Mouse (Mus musculus): Measurements from ENCODE around the gene 4930544D05Rik.

Gene 4930544D05Rik

GRCm38 (mm10) chr11:70579710-70580357 is 35.8 kb upstream of the 4930544D05Rik start:
- Histone ChIP-seq H3K9me3 (ENCODE audit: low read length) (no peaks in the 10 kb centered on the region), H3K27me3 (ENCODE audit: insufficient read depth, low read length) (no peaks in the 10 kb centered on the region), H3K4me3 (replicated peaks; ENCODE audit: low read length) (no peak overlapping the region), H3K36me3 (ENCODE audit: insufficient read depth, low read length) (no peaks in the 10 kb centered on the region; the same call in 1 of the 2 replicates), H3K4me1 (replicated peaks; ENCODE audit: low read depth, low read length) (peaks cover 57% of the 10 kb centered on the region)
- TF ChIP-seq CTCF (conservative IDR thresholded peaks at IDR 0.05; ENCODE audit: low read length) (no peak), POU5F1 (IDR thresholded peaks at IDR 0.05; ENCODE audit: borderline replicate concordance, low read length) (no peak), NANOG (IDR thresholded peaks at IDR 0.05; ENCODE audit: borderline replicate concordance, low read length) (no peak)

GRCm38 (mm10) chr11:70580358-70580720 is 35.3 kb upstream of the 4930544D05Rik start:
- peaks cover 61% of the 10 kb centered on the region for H3K4me1 ChIP-seq (replicated peaks; ENCODE audit: low read depth, low read length)
- TF ChIP-seq CTCF (conservative IDR thresholded peaks at IDR 0.05; ENCODE audit: low read length) (no peak), NANOG (IDR thresholded peaks at IDR 0.05; ENCODE audit: borderline replicate concordance, low read length) (no peak)

GRCm38 (mm10) chr11:70580921-70581320 is 34.7 kb upstream of the 4930544D05Rik start:
- Histone ChIP-seq H3K9me3 (ENCODE audit: low read length) (no peaks in the 10 kb centered on the region), H3K27me3 (ENCODE audit: insufficient read depth, low read length) (no peaks in the 10 kb centered on the region), H3K36me3 (ENCODE audit: insufficient read depth, low read length) (no peaks in the 10 kb centered on the region; the same call in 1 of the 2 replicates), H3K4me1 (replicated peaks; ENCODE audit: low read depth, low read length) (peaks cover 66% of the 10 kb centered on the region), H3K4me3 (replicated peaks; ENCODE audit: low read length) (no peak overlapping the region)
- no peak for TF ChIP-seq CTCF (conservative IDR thresholded peaks at IDR 0.05; ENCODE audit: low read length)
- no peak for TF ChIP-seq POU5F1 (IDR thresholded peaks at IDR 0.05; ENCODE audit: borderline replicate concordance, low read length)
- TF ChIP-seq NANOG (IDR thresholded peaks at IDR 0.05; ENCODE audit: borderline replicate concordance, low read length): no peak

More at GRCm38 (mm10) chr11:70580358-70580720, 35.3 kb upstream of the 4930544D05Rik start:
- H3K27me3 ChIP-seq (ENCODE audit: insufficient read depth, low read length): no peaks in the 10 kb centered on the region
- H3K4me3 ChIP-seq (replicated peaks; ENCODE audit: low read length): no peak overlapping the region
- H3K9me3 ChIP-seq (ENCODE audit: low read length): no peaks in the 10 kb centered on the region
- no peaks in the 10 kb centered on the region; the same call in 1 of the 2 replicates for H3K36me3 ChIP-seq (ENCODE audit: insufficient read depth, low read length)

- no peak overlapping the region for H3K4me3 ChIP-seq (replicated peaks; ENCODE audit: low read length)
- H3K9me3 ChIP-seq (ENCODE audit: low read length): no peaks in the 10 kb centered on the region
- peaks cover 59% of the 10 kb centered on the region for H3K4me1 ChIP-seq (replicated peaks; ENCODE audit: low read depth, low read length)
- no peaks in the 10 kb centered on the region for H3K27me3 ChIP-seq (ENCODE audit: insufficient read depth, low read length)
- TF ChIP-seq POU5F1 (IDR thresholded peaks at IDR 0.05; ENCODE audit: borderline replicate concordance, low read length): no peak
- no peak for TF ChIP-seq CTCF (conservative IDR thresholded peaks at IDR 0.05; ENCODE audit: low read length)
- no peak for TF ChIP-seq NANOG (IDR thresholded peaks at IDR 0.05; ENCODE audit: borderline replicate concordance, low read length)
- H3K36me3 ChIP-seq (ENCODE audit: insufficient read depth, low read length): no peaks in the 10 kb centered on the region
These were observed 33.5 kb upstream of the 4930544D05Rik start for GRCm38 (mm10) chr11:70582196-70582595.

GRCm38 (mm10) chr11:70583022-70583714 is 32.5 kb upstream of the 4930544D05Rik start:
- Histone ChIP-seq H3K36me3 (ENCODE audit: insufficient read depth, low read length) (peaks cover 8% of the 10 kb centered on the region; the same call in 1 of the 2 replicates), H3K9me3 (ENCODE audit: low read length) (no peaks in the 10 kb centered on the region), H3K4me1 (replicated peaks; ENCODE audit: low read depth, low read length) (peaks cover 49% of the 10 kb centered on the region), H3K27me3 (ENCODE audit: insufficient read depth, low read length) (no peaks in the 10 kb centered on the region), H3K4me3 (replicated peaks; ENCODE audit: low read length) (no peak overlapping the region)
- TF ChIP-seq CTCF (conservative IDR thresholded peaks at IDR 0.05; ENCODE audit: low read length) (no peak), POU5F1 (IDR thresholded peaks at IDR 0.05; ENCODE audit: borderline replicate concordance, low read length) (no peak), NANOG (IDR thresholded peaks at IDR 0.05; ENCODE audit: borderline replicate concordance, low read length) (no peak)

- Histone ChIP-seq H3K9me3 (ENCODE audit: low read length) (no peaks in the 10 kb centered on the region), H3K4me3 (replicated peaks; ENCODE audit: low read length) (no peak overlapping the region), H3K27me3 (ENCODE audit: insufficient read depth, low read length) (no peaks in the 10 kb centered on the region), H3K4me1 (replicated peaks; ENCODE audit: low read depth, low read length) (peaks cover 43% of the 10 kb centered on the region), H3K36me3 (ENCODE audit: insufficient read depth, low read length) (peaks cover 8% of the 10 kb centered on the region; the same call in 1 of the 2 replicates)
- TF ChIP-seq POU5F1 (IDR thresholded peaks at IDR 0.05; ENCODE audit: borderline replicate concordance, low read length): no peak
- no peak for TF ChIP-seq NANOG (IDR thresholded peaks at IDR 0.05; ENCODE audit: borderline replicate concordance, low read length)
- TF ChIP-seq CTCF (conservative IDR thresholded peaks at IDR 0.05; ENCODE audit: low read length): no peak
These were observed 31.9 kb upstream of the 4930544D05Rik start for GRCm38 (mm10) chr11:70583775-70584174.

GRCm38 (mm10) chr11:70585457-70585856 is 30.2 kb upstream of the 4930544D05Rik start:
- Histone ChIP-seq H3K9me3 (ENCODE audit: low read length) (no peaks in the 10 kb centered on the region), H3K36me3 (ENCODE audit: insufficient read depth, low read length) (peaks cover 8% of the 10 kb centered on the region; the same call in 1 of the 2 replicates), H3K4me1 (replicated peaks; ENCODE audit: low read depth, low read length) (peaks cover 26% of the 10 kb centered on the region), H3K27me3 (ENCODE audit: insufficient read depth, low read length) (no peaks in the 10 kb centered on the region), H3K4me3 (replicated peaks; ENCODE audit: low read length) (peak overlapping the region; percentile 41; the same call in 1 of the 2 replicates)
- no peak for TF ChIP-seq NANOG (IDR thresholded peaks at IDR 0.05; ENCODE audit: borderline replicate concordance, low read length)
- TF ChIP-seq CTCF (conservative IDR thresholded peaks at IDR 0.05; ENCODE audit: low read length): no peak
- no peak for TF ChIP-seq POU5F1 (IDR thresholded peaks at IDR 0.05; ENCODE audit: borderline replicate concordance, low read length)

- TF ChIP-seq POU5F1 (IDR thresholded peaks at IDR 0.05; ENCODE audit: borderline replicate concordance, low read length): no peak
- no peak for TF ChIP-seq CTCF (conservative IDR thresholded peaks at IDR 0.05; ENCODE audit: low read length)
- no peak for TF ChIP-seq NANOG (IDR thresholded peaks at IDR 0.05; ENCODE audit: borderline replicate concordance, low read length)
- Histone ChIP-seq H3K4me3 (replicated peaks; ENCODE audit: low read length) (no peak overlapping the region), H3K9me3 (ENCODE audit: low read length) (no peaks in the 10 kb centered on the region), H3K36me3 (ENCODE audit: insufficient read depth, low read length) (peaks cover 8% of the 10 kb centered on the region; the same call in 1 of the 2 replicates), H3K27me3 (ENCODE audit: insufficient read depth, low read length) (no peaks in the 10 kb centered on the region), H3K4me1 (replicated peaks; ENCODE audit: low read depth, low read length) (peaks cover 24% of the 10 kb centered on the region)
These were observed 29.4 kb upstream of the 4930544D05Rik start for GRCm38 (mm10) chr11:70586261-70586660.

Measured in E14TG2a.4 (cell line).